ENCODE assay signal across 7 mouse cellular contexts in the genomic region with DNA sequence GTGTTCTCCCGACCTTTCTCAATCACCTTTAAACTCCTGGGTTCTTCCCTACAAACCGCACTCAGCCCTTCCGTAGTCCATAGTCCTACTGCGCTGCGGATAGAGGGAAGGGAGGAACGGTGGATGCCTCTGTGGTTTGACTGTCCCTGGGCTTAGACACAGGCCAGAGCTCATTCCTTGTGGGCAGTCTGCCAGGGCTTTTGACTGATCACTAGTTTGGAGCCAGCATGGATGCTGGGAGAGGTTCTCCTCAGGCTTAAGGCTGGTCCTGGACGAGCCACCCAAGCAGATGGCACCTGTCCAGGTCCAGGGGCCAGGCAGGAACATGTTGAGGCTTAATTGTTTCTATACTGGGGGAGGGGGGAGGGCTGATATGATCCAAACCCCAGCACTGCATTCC.
DNase-seq lines count a peak whose midpoint lies in the region.

No protein-coding gene starts in this region.

- DNase-seq in kidney, postnatal 36 days = peak; percentile 13 to 63
- no peak for DNase-seq in kidney, adult 18-20 months
- DNase-seq in brain, adult 2 months (ENCODE audit: low read depth, low spot score) = peak; percentile 83
- peak; percentile 72 for DNase-seq in cerebellum, adult 8-10 months
- DNase-seq in heart, postnatal 4 days = peak; percentile 79
- DNase-seq in embryo, embryonic 10.5 days (ENCODE audit: low spot score) = no peak
- no peak for DNase-seq in thymus, adult 18-20 months

Comparison
In these comparisons a context has a peak if more than half of its experiments do, and no peak if none do; other contexts are left out.
1. DNase-seq: peak in kidney, postnatal 36 days (2 of 2), brain, adult 2 months (single experiment), cerebellum, adult 8-10 months (single experiment) and heart, postnatal 4 days (single experiment); none in kidney, adult 18-20 months (single experiment), embryo, embryonic 10.5 days (single experiment) and thymus, adult 18-20 months (0 of 2).